Mouse (Mus musculus): ENCODE measurements around the gene Cnga4. TPM values are rescaled to one million over a fixed set of nuclear protein-coding genes. Genes with fewer than 3 reads are reported as not detected.
"Not testable (repeated sequence)": the region's sequence is repeated elsewhere in the genome, so short reads cannot be mapped to it uniquely, and the experiment has no call there.

Gene Cnga4
- polyA plus RNA-seq, 1 experiment from 2014 or later = 0.36 TPM

GRCm38 (mm10) chr7:105399058-105399934 is 5.1 kb upstream of the Cnga4 start:
- H3K4me3 ChIP-seq (ENCODE audit: low read depth, low read length) = peak overlapping the region; percentile 88
- H3K9me3 ChIP-seq (ENCODE audit: control insufficient read depth, low read length) = no peaks in the 10 kb centered on the region
- peak; percentile 9 for DNase-seq (ENCODE audit: low spot score)
- peak; percentile 0; the same call in 1 of the 2 replicates for ATAC-seq (ENCODE audit: low read depth)
- no peaks in the 10 kb centered on the region for H3K27me3 ChIP-seq (replicated peaks; ENCODE audit: control insufficient read depth, insufficient read depth, low read length)
- H3K4me2 ChIP-seq (ENCODE audit: low read depth, low read length) = peak overlapping the region; percentile 78
- peaks cover 5% of the 10 kb centered on the region; the same call in 1 of the 2 replicates for H3K36me3 ChIP-seq (ENCODE audit: control insufficient read depth, insufficient read depth, low read length)
- H3K9ac ChIP-seq (ENCODE audit: low read depth, low read length) = peak overlapping the region; percentile 88
- peaks cover 4% of the 10 kb centered on the region; the same call in 1 of the 2 replicates for H3K4me1 ChIP-seq (ENCODE audit: control insufficient read depth, insufficient read depth, low read length)
- peak overlapping the region; percentile 63 for H3K27ac ChIP-seq (replicated peaks; ENCODE audit: low read depth, low read length)
- 1% methylated on average over 25 of the region's 25 CpGs for WGBS

GRCm38 (mm10) chr7:105399935-105400624 is 4.3 kb upstream of the Cnga4 start, which contains the start of gene Fam160a2:
TSS of gene Fam160a2 (minus strand) at chr7:105400054.
- DNase-seq (ENCODE audit: low spot score) (peak; percentile 99), ATAC-seq (ENCODE audit: low read depth) (peak; percentile 98)
- under 1% methylated on average over 47 of the region's 55 CpGs for WGBS
- Histone ChIP-seq H3K4me1 (ENCODE audit: control insufficient read depth, insufficient read depth, low read length) (peaks cover 4% of the 10 kb centered on the region; the same call in 1 of the 2 replicates), H3K27ac (replicated peaks; ENCODE audit: low read depth, low read length) (peak within 1 kb of the TSS; percentile 79), H3K4me2 (ENCODE audit: low read depth, low read length) (peak within 1 kb of the TSS; percentile 78), H3K9me3 (ENCODE audit: control insufficient read depth, low read length) (no peaks in the 10 kb centered on the region), H3K4me3 (ENCODE audit: low read depth, low read length) (peak within 1 kb of the TSS; percentile 88), H3K27me3 (replicated peaks; ENCODE audit: control insufficient read depth, insufficient read depth, low read length) (no peaks in the 10 kb centered on the region), H3K36me3 (ENCODE audit: control insufficient read depth, insufficient read depth, low read length) (peaks cover 5% of the 10 kb centered on the region; the same call in 1 of the 2 replicates), H3K9ac (ENCODE audit: low read depth, low read length) (peak within 1 kb of the TSS; percentile 88)

GRCm38 (mm10) chr7:105406322-105406721 is 2.0 kb downstream of the Cnga4 start:
- no peaks in the 10 kb centered on the region for H3K27me3 ChIP-seq (replicated peaks; ENCODE audit: control insufficient read depth, insufficient read depth, low read length)
- H3K27ac ChIP-seq (replicated peaks; ENCODE audit: low read depth, low read length) = no peak overlapping the region
- no peak overlapping the region for H3K4me3 ChIP-seq (ENCODE audit: low read depth, low read length)
- DNase-seq (ENCODE audit: low spot score) (no peak), ATAC-seq (ENCODE audit: low read depth) (no peak)
- WGBS = 79% methylated on average over 1 of the region's 1 CpGs
- H3K4me2 ChIP-seq (ENCODE audit: low read depth, low read length) = no peak overlapping the region
- H3K36me3 ChIP-seq (ENCODE audit: control insufficient read depth, insufficient read depth, low read length) = no peaks in the 10 kb centered on the region
- no peaks in the 10 kb centered on the region for H3K9me3 ChIP-seq (ENCODE audit: control insufficient read depth, low read length)
- no peaks in the 10 kb centered on the region for H3K4me1 ChIP-seq (ENCODE audit: control insufficient read depth, insufficient read depth, low read length)
- H3K9ac ChIP-seq (ENCODE audit: low read depth, low read length) = no peak overlapping the region

GRCm38 (mm10) chr7:105411874-105412632 is 7.7 kb downstream of the Cnga4 start:
- H3K9ac ChIP-seq (ENCODE audit: low read depth, low read length); H3K36me3 ChIP-seq (ENCODE audit: control insufficient read depth, insufficient read depth, low read length); H3K27me3 ChIP-seq (replicated peaks; ENCODE audit: control insufficient read depth, insufficient read depth, low read length); H3K4me2 ChIP-seq (ENCODE audit: low read depth, low read length); H3K9me3 ChIP-seq (ENCODE audit: control insufficient read depth, low read length); H3K4me3 ChIP-seq (ENCODE audit: low read depth, low read length); H3K4me1 ChIP-seq (ENCODE audit: control insufficient read depth, insufficient read depth, low read length); H3K27ac ChIP-seq (replicated peaks; ENCODE audit: low read depth, low read length): not testable (repeated sequence)
- ATAC-seq (ENCODE audit: low read depth) (peak; percentile 44; the same call in 1 of the 2 replicates), DNase-seq (ENCODE audit: low spot score) (peak; percentile 46)
- 64% methylated on average over 8 of the region's 8 CpGs for WGBS

- Histone ChIP-seq H3K9ac (ENCODE audit: low read depth, low read length) (no peak overlapping the region), H3K27me3 (replicated peaks; ENCODE audit: control insufficient read depth, insufficient read depth, low read length) (no peaks in the 10 kb centered on the region), H3K36me3 (ENCODE audit: control insufficient read depth, insufficient read depth, low read length) (no peaks in the 10 kb centered on the region), H3K27ac (replicated peaks; ENCODE audit: low read depth, low read length) (no peak overlapping the region), H3K4me1 (ENCODE audit: control insufficient read depth, insufficient read depth, low read length) (no peaks in the 10 kb centered on the region), H3K4me3 (ENCODE audit: low read depth, low read length) (no peak overlapping the region), H3K9me3 (ENCODE audit: control insufficient read depth, low read length) (no peaks in the 10 kb centered on the region), H3K4me2 (ENCODE audit: low read depth, low read length) (no peak overlapping the region)
- DNase-seq (ENCODE audit: low spot score) (no peak), ATAC-seq (ENCODE audit: low read depth) (no peak)
- 56% methylated on average over 6 of the region's 6 CpGs for WGBS
Observed at GRCm38 (mm10) chr7:105414385-105414784, 10.0 kb downstream of the Cnga4 start.

- no peak overlapping the region for H3K4me2 ChIP-seq (ENCODE audit: low read depth, low read length)
- H3K4me3 ChIP-seq (ENCODE audit: low read depth, low read length) = no peak overlapping the region
- WGBS = 91% methylated on average over 7 of the region's 7 CpGs
- H3K36me3 ChIP-seq (ENCODE audit: control insufficient read depth, insufficient read depth, low read length) = no peaks in the 10 kb centered on the region
- H3K4me1 ChIP-seq (ENCODE audit: control insufficient read depth, insufficient read depth, low read length) = no peaks in the 10 kb centered on the region
- no peaks in the 10 kb centered on the region for H3K27me3 ChIP-seq (replicated peaks; ENCODE audit: control insufficient read depth, insufficient read depth, low read length)
- H3K9ac ChIP-seq (ENCODE audit: low read depth, low read length) = no peak overlapping the region
- no peak for DNase-seq (ENCODE audit: low spot score)
- no peak overlapping the region for H3K27ac ChIP-seq (replicated peaks; ENCODE audit: low read depth, low read length)
- no peaks in the 10 kb centered on the region for H3K9me3 ChIP-seq (ENCODE audit: control insufficient read depth, low read length)
- no peak for ATAC-seq (ENCODE audit: low read depth)
Observed at GRCm38 (mm10) chr7:105416529-105416928, 12.2 kb downstream of the Cnga4 start.

- Histone ChIP-seq H3K36me3 (ENCODE audit: control insufficient read depth, insufficient read depth, low read length) (no peaks in the 10 kb centered on the region), H3K27me3 (replicated peaks; ENCODE audit: control insufficient read depth, insufficient read depth, low read length) (no peaks in the 10 kb centered on the region), H3K4me3 (ENCODE audit: low read depth, low read length) (no peak overlapping the region), H3K27ac (replicated peaks; ENCODE audit: low read depth, low read length) (no peak overlapping the region), H3K9ac (ENCODE audit: low read depth, low read length) (no peak overlapping the region), H3K4me2 (ENCODE audit: low read depth, low read length) (no peak overlapping the region), H3K4me1 (ENCODE audit: control insufficient read depth, insufficient read depth, low read length) (no peaks in the 10 kb centered on the region), H3K9me3 (ENCODE audit: control insufficient read depth, low read length) (no peaks in the 10 kb centered on the region)
- ATAC-seq (ENCODE audit: low read depth) = no peak
- 79% methylated on average over 5 of the region's 5 CpGs for WGBS
- DNase-seq (ENCODE audit: low spot score) = no peak
Observed at GRCm38 (mm10) chr7:105418106-105418505, 13.7 kb downstream of the Cnga4 start.

GRCm38 (mm10) chr7:105420903-105421302 is 16.5 kb downstream of the Cnga4 start:
- Histone ChIP-seq H3K9me3 (ENCODE audit: control insufficient read depth, low read length) (no peaks in the 10 kb centered on the region), H3K9ac (ENCODE audit: low read depth, low read length) (no peak overlapping the region), H3K4me3 (ENCODE audit: low read depth, low read length) (no peak overlapping the region), H3K27ac (replicated peaks; ENCODE audit: low read depth, low read length) (no peak overlapping the region), H3K27me3 (replicated peaks; ENCODE audit: control insufficient read depth, insufficient read depth, low read length) (peaks cover 20% of the 10 kb centered on the region), H3K4me2 (ENCODE audit: low read depth, low read length) (no peak overlapping the region), H3K36me3 (ENCODE audit: control insufficient read depth, insufficient read depth, low read length) (no peaks in the 10 kb centered on the region), H3K4me1 (ENCODE audit: control insufficient read depth, insufficient read depth, low read length) (0 out of 2 replicates have a peak, but pooled peaks cover 1% of the 10 kb centered on the region)
- DNase-seq (ENCODE audit: low spot score) (no peak), ATAC-seq (ENCODE audit: low read depth) (no peak)
- 46% methylated on average over 2 of the region's 2 CpGs for WGBS

All from embryonic facial prominence, embryonic 14.5 days (tissue).